Mouse (Mus musculus): Measurements from ENCODE around the gene Gpi1.
"Not testable (repeated sequence)": the region's sequence is repeated elsewhere in the genome, so short reads cannot be mapped to it uniquely, and the experiment has no call there.

The Gpi1 gene

GRCm38 (mm10) chr7:34176241-34176640, 53.9 kb downstream of the Gpi1 start:
- DNase-seq = not testable (repeated sequence)

DNA sequence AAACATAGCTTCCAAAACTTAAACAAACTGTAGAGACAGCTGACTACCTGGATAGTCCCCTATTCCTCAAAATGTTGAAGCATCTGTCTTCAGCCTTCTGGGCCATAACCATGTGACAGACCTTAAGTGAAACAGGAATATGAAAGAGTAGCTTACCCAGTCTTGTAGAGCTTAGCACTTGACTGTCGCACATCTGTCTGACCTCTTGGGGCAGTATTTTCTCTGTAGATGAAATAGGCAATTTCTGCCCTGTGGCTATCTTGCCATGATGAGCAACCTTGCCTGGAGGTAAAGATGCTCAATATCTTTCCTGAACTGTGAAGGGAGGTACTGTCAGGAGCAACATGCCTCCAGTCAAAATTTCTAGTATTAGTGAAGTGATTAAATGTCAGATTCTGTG, 57.9 kb downstream of the Gpi1 start:
- DNase-seq = no peak

DNA sequence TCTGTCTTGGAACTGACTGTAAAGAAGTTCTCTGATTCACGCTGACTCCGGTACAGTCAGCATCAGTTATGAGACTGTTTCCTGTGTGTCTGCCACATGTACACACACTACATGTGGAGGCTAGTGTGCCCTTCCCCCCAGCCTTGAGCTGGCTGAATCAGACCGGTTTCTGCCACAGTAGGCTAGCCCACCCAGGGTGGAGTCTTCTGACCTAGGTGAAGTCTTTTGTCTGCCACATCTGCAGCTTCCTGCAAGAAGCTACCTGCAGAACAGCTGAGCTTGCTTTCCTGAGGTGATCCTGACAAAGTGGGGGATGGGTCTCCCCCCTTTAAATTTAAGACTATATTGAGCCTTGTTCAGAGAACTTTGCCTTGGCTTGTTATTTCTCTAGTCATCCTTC, 60.7 kb downstream of the Gpi1 start, which contains the start of gene Uba2:
TSS of gene Uba2 (minus strand) at position 146 of the 400 bp plus-strand sequence.
- no peak for DNase-seq

GRCm38 (mm10) chr7:34168470-34169251, 61.5 kb downstream of the Gpi1 start:
- peak; percentile 90 for DNase-seq

- no peak for DNase-seq
These were observed 62.2 kb downstream of the Gpi1 start for GRCm38 (mm10) chr7:34167766-34168469.

DNA sequence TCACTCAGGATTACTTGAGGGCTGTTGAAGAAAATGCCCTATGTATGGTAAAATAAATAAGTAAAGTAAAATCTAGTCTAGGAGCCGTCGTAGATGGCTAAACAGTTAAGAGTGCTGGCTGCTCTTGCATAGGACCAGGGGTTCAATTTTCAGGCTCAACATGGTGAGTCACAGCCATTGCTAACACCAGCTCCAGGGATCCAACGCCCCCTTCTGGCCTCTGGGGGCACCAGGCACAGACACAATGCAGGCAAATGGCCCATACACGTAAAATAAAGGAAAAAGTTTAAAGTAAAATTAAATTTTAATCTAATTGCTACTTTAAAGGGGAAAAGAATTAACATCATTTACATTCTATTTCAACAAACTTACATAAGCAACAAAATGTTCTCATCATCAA, 63.3 kb downstream of the Gpi1 start:
- peak; percentile 32 for DNase-seq

DNA sequence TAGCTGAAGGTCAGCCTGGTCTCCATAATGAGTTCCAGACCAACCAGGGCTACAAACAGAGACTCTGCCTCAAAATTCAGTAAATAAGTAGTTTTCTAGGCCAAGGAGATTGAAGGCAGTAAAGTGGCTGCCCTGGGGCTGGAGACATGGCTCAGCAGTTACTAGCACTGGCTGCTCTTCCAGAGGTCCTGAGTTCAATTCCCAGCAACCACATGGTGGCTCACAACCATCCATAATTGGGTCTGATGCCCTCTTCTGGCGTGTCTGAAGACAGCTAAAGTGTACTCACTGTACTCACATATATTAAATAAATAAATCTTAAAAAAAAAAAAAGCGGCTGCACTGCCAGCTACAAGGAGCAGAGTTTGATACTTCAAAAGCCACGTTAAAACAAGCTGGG, 64.1 kb downstream of the Gpi1 start:
- no peak for DNase-seq

DNA sequence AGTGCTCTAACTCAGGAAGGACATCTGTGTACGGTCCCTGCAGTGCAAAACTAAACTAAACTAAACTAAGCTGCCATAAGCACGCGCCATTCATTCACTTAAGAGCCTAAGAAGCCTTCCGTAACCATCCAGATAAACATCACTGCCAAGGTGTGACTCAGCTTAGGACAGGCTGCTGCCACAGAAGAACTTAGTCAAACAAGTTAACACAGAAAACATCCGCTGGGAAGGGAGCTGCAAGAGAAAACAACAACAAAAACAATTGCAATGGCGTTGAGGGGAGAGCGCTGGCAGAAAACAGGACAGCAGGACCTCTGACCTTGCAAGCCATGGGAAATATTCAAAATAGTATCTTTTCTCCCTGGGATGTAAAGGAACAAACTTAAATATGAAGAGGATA, 65.5 kb downstream of the Gpi1 start:
- DNase-seq = no peak

DNA sequence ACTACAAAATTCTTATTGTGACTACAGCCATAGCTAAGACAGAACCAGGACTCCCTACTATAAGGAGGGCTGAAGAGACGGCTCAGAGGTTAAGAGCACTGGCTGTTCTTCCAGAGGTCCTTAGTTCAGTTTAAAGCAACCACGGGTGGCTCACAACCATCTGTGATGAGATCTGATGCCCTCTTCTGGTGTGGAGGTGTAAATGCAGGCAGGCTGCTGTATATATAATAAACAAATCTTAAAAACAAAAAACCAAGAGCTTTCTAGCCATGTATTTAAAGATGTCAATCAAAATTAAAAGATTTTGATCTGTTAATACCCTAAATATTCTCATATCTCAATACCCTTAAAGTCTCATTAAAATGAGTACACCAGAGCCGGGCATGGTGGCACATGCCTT, 71.0 kb downstream of the Gpi1 start:
- DNase-seq = no peak

- DNase-seq = no peak
These were observed 72.1 kb downstream of the Gpi1 start for GRCm38 (mm10) chr7:34157994-34158393.

Measured in thymus, postnatal 25 days (tissue).